Mouse (Mus musculus) MEL (cell line): ENCODE measurements around the gene Ces2c. TPM values are rescaled to one million over a fixed set of nuclear protein-coding genes. Genes with fewer than 3 reads are reported as not detected.

Experiments used
- DNase-seq: peaks from one replicate; pipeline ENCODE4 v3.0.0; 2011; ENCODE audit warnings: low read depth, low spot score
- H3K27ac ChIP-seq: 2 replicates; pipeline ENCODE4 v1.5.1; 2012; ENCODE audit warnings: low read depth, mild to moderate bottlenecking, control low read depth, low read length, moderate library complexity; ENCODE audit not compliant: control insufficient read depth
- H3K27me3 ChIP-seq, 2 experiments: fragments of 150-350 bp in 1 of 2; sonication (generic) in 1 of 2; 2 replicates each; pipeline ENCODE4 v1.6.1; 2012; ENCODE audit warnings: low read length in 2 of 2, mild to moderate bottlenecking in 2 of 2, improper control_type of control experiment in 1 of 2, moderate library complexity in 1 of 2; ENCODE audit not compliant: insufficient read depth in 2 of 2, control insufficient read depth in 1 of 2
- H3K36me3 ChIP-seq, 2 experiments: 2 replicates each; pipeline ENCODE4 v1.6.1; 2012 to 2014; ENCODE audit warnings: low read length in 2 of 2, improper control_type of control experiment in 1 of 2, inconsistent platforms in 1 of 2, mild to moderate bottlenecking in 1 of 2; ENCODE audit not compliant: insufficient read depth in 2 of 2, control insufficient read depth in 1 of 2
- H3K4me1 ChIP-seq, 2 experiments: fragments of 150-350 bp in 1 of 2; sonication (generic) in 1 of 2; 2 replicates each; pipeline ENCODE4 v1.6.1; 2012; ENCODE audit warnings: low read length in 2 of 2, improper control_type of control experiment in 1 of 2, mild to moderate bottlenecking in 1 of 2; ENCODE audit not compliant: insufficient read depth in 2 of 2, control insufficient read depth in 1 of 2
- H3K4me3 ChIP-seq, 2 experiments: fragments of 150-350 bp in 1 of 2; sonication (generic) in 1 of 2; 2 replicates each; pipeline ENCODE4 v1.5.1; 2012; ENCODE audit warnings: low read depth in 2 of 2, low read length in 2 of 2, mild to moderate bottlenecking in 2 of 2, moderate library complexity in 2 of 2, control low read depth in 1 of 2, improper control_type of control experiment in 1 of 2; ENCODE audit not compliant: control insufficient read depth in 1 of 2, insufficient read depth in 1 of 2
- H3K79me2 ChIP-seq: 2 replicates; pipeline ENCODE4 v1.6.1; 2012; ENCODE audit warnings: mild to moderate bottlenecking, low read length, moderate library complexity; ENCODE audit not compliant: control insufficient read depth, poor library complexity, insufficient read depth
- H3K9ac ChIP-seq: 2 replicates; pipeline ENCODE4 v1.6.1; 2012; ENCODE audit warnings: low read depth, mild to moderate bottlenecking, control low read depth, low read length, moderate library complexity; ENCODE audit not compliant: control insufficient read depth, poor library complexity, severe bottlenecking
- H3K9me3 ChIP-seq: fragments of 150-350 bp; sonication (generic); replicated peaks from 2 replicates; pipeline ENCODE4 v1.6.1; 2012; ENCODE audit warnings: mild to moderate bottlenecking, low read length, improper control_type of control experiment, moderate library complexity; ENCODE audit not compliant: insufficient read depth
- CHD2 ChIP-seq: IDR thresholded peaks from 2 replicates; pipeline ENCODE4 v1.6.1; 2011; ENCODE audit warnings: low read length, improper control_type of control experiment
- E2F4 ChIP-seq: IDR thresholded peaks from 2 replicates; pipeline ENCODE4 v1.6.1; 2011; ENCODE audit warnings: low read depth, low read length, improper control_type of control experiment, borderline replicate concordance
- EP300 ChIP-seq, 2 experiments: IDR thresholded peaks; 2 replicates each; pipeline ENCODE4 v1.6.1; 2011; ENCODE audit warnings: improper control_type of control experiment in 2 of 2, low read length in 2 of 2, low read depth in 1 of 2, mild to moderate bottlenecking in 1 of 2
- ETS1 ChIP-seq: IDR thresholded peaks from 2 replicates; pipeline ENCODE4 v1.6.1; 2012; ENCODE audit warnings: low read depth, mild to moderate bottlenecking, inconsistent platforms, low read length, improper control_type of control experiment, moderate library complexity
- GABPA ChIP-seq: IDR thresholded peaks from 2 replicates; pipeline ENCODE4 v1.6.1; 2012; ENCODE audit warnings: low read depth, mild to moderate bottlenecking, inconsistent platforms, low read length, improper control_type of control experiment, moderate library complexity
- JUND ChIP-seq: IDR thresholded peaks from 2 replicates; pipeline ENCODE4 v1.6.1; 2011; ENCODE audit warnings: low read depth, mild to moderate bottlenecking, improper control_type of control experiment, low read length
- KAT2A ChIP-seq: conservative IDR thresholded peaks from 2 replicates; pipeline ENCODE4 v1.6.1; 2012; ENCODE audit warnings: low read depth, low read length, improper control_type of control experiment, inconsistent platforms
- MAX ChIP-seq: IDR thresholded peaks from 2 replicates; pipeline ENCODE4 v1.6.1; 2011; ENCODE audit warnings: low read length, improper control_type of control experiment
- MAZ ChIP-seq: IDR thresholded peaks from 2 replicates; pipeline ENCODE4 v1.6.1; 2012; ENCODE audit warnings: low read depth, mild to moderate bottlenecking, inconsistent platforms, low read length, improper control_type of control experiment
- MEF2A ChIP-seq: IDR thresholded peaks from 2 replicates; pipeline ENCODE4 v1.6.1; 2014; ENCODE audit warnings: low read depth, mild to moderate bottlenecking, inconsistent platforms, low read length, improper control_type of control experiment; ENCODE audit not compliant: poor library complexity, insufficient replicate concordance, severe bottlenecking; ENCODE audit errors: extremely low read depth
- POLR2A ChIP-seq, 2 experiments: IDR thresholded peaks; 2 replicates each; pipeline ENCODE4 v1.6.1; 2011 to 2012; ENCODE audit warnings: low read length in 2 of 2, mild to moderate bottlenecking in 2 of 2, control low read depth in 1 of 2, improper control_type of control experiment in 1 of 2, low read depth in 1 of 2, moderate library complexity in 1 of 2; ENCODE audit not compliant: control insufficient read depth in 1 of 2, insufficient read depth in 1 of 2, poor library complexity in 1 of 2
- RCOR1 ChIP-seq: IDR thresholded peaks from 2 replicates; pipeline ENCODE4 v1.6.1; 2012; ENCODE audit warnings: low read depth, mild to moderate bottlenecking, inconsistent platforms, low read length, improper control_type of control experiment
- SIN3A ChIP-seq: IDR thresholded peaks from 2 replicates; pipeline ENCODE4 v1.6.1; 2012; ENCODE audit warnings: low read length, improper control_type of control experiment, inconsistent platforms
- SMC3 ChIP-seq: IDR thresholded peaks from 2 replicates; pipeline ENCODE4 v1.6.1; 2011; ENCODE audit warnings: low read depth, low read length, improper control_type of control experiment
- TAL1 ChIP-seq: IDR thresholded peaks from 2 replicates; pipeline ENCODE4 v1.6.1; 2012; ENCODE audit warnings: mild to moderate bottlenecking, inconsistent platforms, low read length, moderate library complexity, mixed read lengths
- TBP ChIP-seq: IDR thresholded peaks from 2 replicates; pipeline ENCODE4 v1.8.0; 2011; ENCODE audit warnings: low read depth, low read length, improper control_type of control experiment
- USF1 ChIP-seq: IDR thresholded peaks from 2 replicates; pipeline ENCODE4 v1.6.1; 2014; ENCODE audit warnings: low read depth, mild to moderate bottlenecking, inconsistent platforms, low read length, improper control_type of control experiment, moderate library complexity
- USF2 ChIP-seq, 2 experiments: IDR thresholded peaks; 2 replicates each; pipeline ENCODE4 v1.6.1; 2011 to 2012; ENCODE audit warnings: improper control_type of control experiment in 2 of 2, low read length in 2 of 2, borderline replicate concordance in 1 of 2, inconsistent platforms in 1 of 2, low read depth in 1 of 2, mild to moderate bottlenecking in 1 of 2; ENCODE audit not compliant: insufficient read depth in 1 of 2
- ZC3H11A ChIP-seq: IDR thresholded peaks from 2 replicates; pipeline ENCODE4 v1.6.1; 2012; ENCODE audit warnings: low read depth, mild to moderate bottlenecking, inconsistent platforms, low read length, improper control_type of control experiment
- ZKSCAN1 ChIP-seq: IDR thresholded peaks from 2 replicates; pipeline ENCODE4 v1.6.1; 2012; ENCODE audit warnings: low read depth, mild to moderate bottlenecking, inconsistent platforms, low read length, improper control_type of control experiment, moderate library complexity
- polyA plus RNA-seq, 2 experiments: library from polyadenylated mRNA; stranded (reverse) in 1 of 2; unstranded in 1 of 2; fragments of >175 nt in 1 of 2; fragments of >200 nt in 1 of 2; gene quantifications; 2 replicates each; pipeline versions ENCODE4 v1.2.1 to v1.2.4; 2012; ENCODE audit warnings: low replicate concordance in 2 of 2, low read depth in 1 of 2; ENCODE audit not compliant: insufficient read length in 2 of 2, insufficient read depth in 1 of 2, missing spikeins in 1 of 2
- total RNA-seq: library from RNA; depleted of rRNA; stranded (reverse); fragments of 300-350 nt; gene quantifications from 2 replicates; pipeline ENCODE4 v1.2.3, GENCODE M21; 2012

The Ces2c gene
- total and polyA plus RNA-seq, 3 experiments: not detected

DNA sequence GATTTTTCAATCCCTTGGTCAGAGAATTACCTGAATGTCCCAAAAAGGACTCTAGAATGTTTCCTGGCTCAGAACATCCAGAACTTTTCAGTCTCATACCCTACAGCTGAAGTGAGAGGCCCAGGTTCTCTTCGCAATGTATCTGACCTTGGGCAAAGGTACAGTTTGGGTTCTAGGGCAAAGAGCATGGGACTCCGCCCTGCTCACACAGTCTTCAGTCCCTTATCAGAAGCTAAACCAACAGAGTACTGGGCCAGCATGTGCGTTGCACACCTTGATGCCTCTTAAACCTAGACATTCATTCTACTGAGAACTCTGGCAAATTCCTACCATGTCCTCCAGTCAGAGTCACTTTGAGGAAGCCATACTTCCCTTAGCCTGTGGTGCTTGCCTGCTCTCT lies 37.4 kb upstream of the Ces2c start:
- Histone ChIP-seq H3K9ac (no peak overlapping the region), H3K27ac (no peak overlapping the region), H3K27me3 (peaks cover 0 to 2% of the 10 kb centered on the region in 2 experiments; a peak in 1 of 4 replicates), H3K4me3 (no peak overlapping the region), H3K36me3 (no peaks in the 10 kb centered on the region), H3K9me3 (no peaks in the 10 kb centered on the region), H3K79me2 (no peaks in the 10 kb centered on the region), H3K4me1 (no peaks in the 10 kb centered on the region)
- DNase-seq: no peak
- TF ChIP-seq CHD2: no peak
- no peak for TF ChIP-seq POLR2A (IDR thresholded peaks at IDR 0.05; ENCODE audit: control insufficient read depth in 1 of 2, insufficient read depth in 1 of 2, low read depth in 1 of 2, low read length in 2 of 2, poor library complexity in 1 of 2)
- no peak for TF ChIP-seq TAL1
- no peak for TF ChIP-seq GABPA
- no peak for TF ChIP-seq JUND
- no peak for TF ChIP-seq ZKSCAN1
- no peak for TF ChIP-seq MEF2A
- TF ChIP-seq MAX: no peak
- TF ChIP-seq TBP: no peak
- no peak for TF ChIP-seq SIN3A
- no peak for TF ChIP-seq ZC3H11A
- TF ChIP-seq ETS1: no peak
- no peak for TF ChIP-seq RCOR1
- no peak for TF ChIP-seq KAT2A
- no peak for TF ChIP-seq EP300 (IDR thresholded peaks at IDR 0.05; ENCODE audit: low read depth in 1 of 2, low read length in 2 of 2)

DNA sequence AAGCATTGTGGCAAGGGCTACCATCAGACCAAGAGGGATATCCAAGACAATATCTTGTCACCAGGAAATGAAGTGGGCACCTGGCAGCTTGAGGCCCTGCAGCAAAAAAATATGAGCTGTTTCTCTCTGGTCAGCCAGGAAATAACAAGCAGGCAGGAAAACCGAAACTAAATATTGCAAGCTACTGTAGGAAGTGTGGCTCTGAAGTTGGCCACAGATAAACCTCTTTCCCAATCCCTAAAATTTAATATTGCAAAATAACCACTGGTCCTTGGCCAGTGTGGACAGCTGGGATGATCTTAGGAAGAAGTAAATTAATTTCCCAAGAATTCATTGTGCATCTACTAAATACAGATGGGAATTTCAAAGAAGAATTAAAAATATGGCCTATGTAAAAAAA lies 20.0 kb upstream of the Ces2c start:
- Histone ChIP-seq H3K4me1 (no peaks in the 10 kb centered on the region), H3K36me3 (no peaks in the 10 kb centered on the region), H3K27ac (no peak overlapping the region), H3K4me3 (no peak overlapping the region), H3K27me3 (peaks cover 0 to 1% of the 10 kb centered on the region in 2 experiments; a peak in 2 of 4 replicates), H3K9me3 (no peaks in the 10 kb centered on the region), H3K79me2 (no peaks in the 10 kb centered on the region), H3K9ac (no peak overlapping the region)
- TF ChIP-seq USF1: no peak
- no peak for TF ChIP-seq MAZ
- TF ChIP-seq KAT2A: no peak
- TF ChIP-seq E2F4: no peak
- no peak for TF ChIP-seq TBP
- TF ChIP-seq SMC3: no peak
- no peak for TF ChIP-seq TAL1
- no peak for TF ChIP-seq USF2 (IDR thresholded peaks at IDR 0.05; ENCODE audit: borderline replicate concordance in 1 of 2, insufficient read depth in 1 of 2, low read depth in 1 of 2, low read length in 2 of 2)
- no peak for TF ChIP-seq MAX
- DNase-seq: no peak
